Mouse (Mus musculus) erythroid progenitor cell, adult 5-6 weeks (primary cell): ENCODE results near the gene Msi2. TPM values are rescaled to one million over a fixed set of nuclear protein-coding genes. Genes with fewer than 3 reads are reported as not detected.

ENCODE experiments used
- ATAC-seq: replicated peaks from 2 replicates; pipeline ENCODE4 v1.8.0; 2016; ENCODE audit warnings: moderate number of reproducible peaks, mild to moderate bottlenecking, moderate TSS enrichment, inconsistent platforms; ENCODE audit not compliant: poor library complexity, low FRiP score, severe bottlenecking
- total RNA-seq, 2 experiments: library from RNA; stranded (forward) in 1 of 2; stranded (reverse) in 1 of 2; fragments of 150-400 nt in 1 of 2; fragments of 186-747, 209-891 nt in 1 of 2; gene quantifications; 2 replicates each; pipeline versions ENCODE4 v1.2.3 to v1.2.4; 2015 to 2017; ENCODE audit warnings: low replicate concordance in 2 of 2

Msi2 gene
- total RNA-seq, 2 experiments from 2014 or later: 8.4 to 44.6 TPM

DNA sequence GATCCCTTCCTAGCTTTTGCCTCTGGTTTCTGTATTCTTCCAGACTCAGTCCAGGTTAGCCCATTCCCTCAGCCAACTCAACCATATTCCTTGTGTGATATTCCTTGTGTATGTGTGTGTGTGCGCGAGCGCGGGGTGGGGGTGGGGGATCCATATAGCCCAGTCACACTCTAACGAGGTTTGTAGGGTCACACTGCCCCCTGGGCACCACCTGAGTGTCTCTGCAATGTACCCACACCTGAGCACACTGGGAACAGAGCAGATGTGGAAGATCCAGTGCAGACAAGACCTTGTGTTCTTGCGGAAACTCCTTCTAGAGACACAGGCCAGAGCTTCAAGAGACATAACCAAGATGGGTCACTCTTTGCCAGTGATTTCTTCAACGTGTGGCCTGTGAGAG is 72.5 kb downstream of the Msi2 start:
- ATAC-seq: no peak

DNA sequence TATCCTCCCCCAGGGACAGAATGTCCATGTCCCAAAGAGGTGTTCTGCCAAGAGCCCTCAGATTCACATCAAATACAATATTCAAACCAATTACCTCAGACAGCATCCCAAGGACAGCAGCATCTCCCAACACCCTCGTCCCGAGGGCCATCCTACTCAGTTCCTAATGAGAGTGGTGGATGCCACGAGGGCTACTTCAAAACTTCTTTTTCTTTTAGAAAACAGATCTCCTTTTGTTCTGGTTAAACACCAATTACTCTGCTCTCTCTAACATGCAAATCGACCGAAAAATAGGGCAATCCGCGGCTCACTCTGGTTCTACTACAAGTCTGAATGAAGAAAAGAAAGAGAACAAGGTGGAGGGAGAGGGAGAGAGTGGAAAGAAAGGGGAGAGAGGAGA is 73.6 kb downstream of the Msi2 start:
- no peak for ATAC-seq

DNA sequence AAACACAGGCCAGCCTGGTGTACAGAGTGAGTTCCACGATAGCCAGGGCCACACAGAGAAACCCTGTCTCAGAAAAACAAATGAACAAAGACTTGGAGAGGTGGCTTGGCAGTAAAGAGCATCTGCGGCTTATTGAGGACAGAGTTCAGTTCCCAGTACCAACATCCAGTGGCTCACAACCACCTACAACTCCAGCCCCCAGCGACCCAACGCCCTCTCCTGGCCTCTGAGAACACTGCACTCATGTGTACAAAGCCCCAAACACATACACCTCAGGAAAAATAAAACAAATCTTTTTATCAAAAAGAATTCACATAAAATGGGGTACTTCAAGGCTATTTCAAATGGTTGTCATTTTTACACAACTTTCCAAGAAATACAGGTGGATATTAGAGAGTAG is 78.5 kb downstream of the Msi2 start:
- ATAC-seq: no peak

DNA sequence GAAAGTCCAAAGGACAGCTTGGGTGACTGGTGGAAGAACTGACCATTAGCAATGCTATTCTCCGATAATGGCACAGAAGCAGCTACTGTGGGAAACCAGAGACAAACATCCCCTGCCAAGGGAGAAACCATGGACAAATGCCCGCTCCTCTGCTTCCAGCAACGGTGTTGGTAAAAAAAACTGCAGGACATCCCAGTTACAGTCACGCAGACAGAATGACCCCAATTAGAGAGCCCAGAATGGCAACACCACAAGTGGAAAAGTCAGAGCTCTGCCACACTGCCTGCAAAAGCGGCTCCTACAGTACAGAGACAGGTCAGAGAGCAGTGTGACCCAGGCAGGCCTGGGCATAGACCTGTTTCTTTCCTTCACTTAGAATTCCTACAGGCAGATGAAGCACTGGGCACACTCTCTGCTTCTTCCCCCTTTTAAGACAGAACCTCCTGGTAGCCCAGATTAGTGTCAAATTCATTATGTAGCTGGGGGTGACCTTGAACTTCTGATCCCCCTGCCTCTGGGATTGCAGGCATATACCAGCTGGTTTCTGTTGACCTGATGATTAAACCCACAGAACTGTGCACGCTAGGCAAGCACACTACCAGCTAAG is 79.3 kb downstream of the Msi2 start:
- ATAC-seq: no peak

DNA sequence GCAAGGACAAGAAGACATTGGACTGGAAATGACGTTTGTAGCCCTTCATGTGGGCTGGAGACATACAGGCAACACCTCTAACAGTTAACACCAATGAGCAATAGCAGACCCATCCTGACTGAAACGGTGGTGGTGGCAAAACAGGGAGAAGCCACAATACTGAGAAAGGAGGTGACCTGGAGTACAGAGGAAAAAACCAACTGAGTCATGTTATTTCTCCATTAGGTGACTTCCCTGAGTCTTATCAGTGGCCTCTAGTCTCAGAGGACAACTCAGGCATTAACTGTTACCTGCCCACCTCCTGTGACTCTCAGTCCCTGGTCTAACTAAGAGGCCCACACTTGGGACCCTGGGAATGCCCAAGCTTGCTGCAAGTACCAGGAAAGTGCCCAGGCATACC is 80.1 kb downstream of the Msi2 start:
- no peak for ATAC-seq

DNA sequence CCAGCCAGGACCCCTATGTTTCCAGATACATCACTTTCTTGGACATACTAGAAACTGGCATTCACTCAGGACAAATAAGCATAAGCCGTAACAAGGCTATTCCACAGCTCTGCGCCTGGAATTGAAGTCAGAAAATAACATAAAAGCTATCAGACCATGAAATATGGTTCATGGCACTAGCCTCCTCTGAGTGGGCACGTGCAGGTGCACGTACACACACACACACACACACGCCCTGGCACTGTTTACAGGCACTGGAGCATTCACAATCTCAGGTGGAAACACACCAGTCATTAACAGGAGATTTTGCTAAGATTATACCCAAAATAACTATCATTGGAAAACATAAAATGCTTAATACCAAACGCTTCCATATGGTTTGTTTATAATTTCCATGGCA is 81.4 kb downstream of the Msi2 start:
- ATAC-seq: no peak

DNA sequence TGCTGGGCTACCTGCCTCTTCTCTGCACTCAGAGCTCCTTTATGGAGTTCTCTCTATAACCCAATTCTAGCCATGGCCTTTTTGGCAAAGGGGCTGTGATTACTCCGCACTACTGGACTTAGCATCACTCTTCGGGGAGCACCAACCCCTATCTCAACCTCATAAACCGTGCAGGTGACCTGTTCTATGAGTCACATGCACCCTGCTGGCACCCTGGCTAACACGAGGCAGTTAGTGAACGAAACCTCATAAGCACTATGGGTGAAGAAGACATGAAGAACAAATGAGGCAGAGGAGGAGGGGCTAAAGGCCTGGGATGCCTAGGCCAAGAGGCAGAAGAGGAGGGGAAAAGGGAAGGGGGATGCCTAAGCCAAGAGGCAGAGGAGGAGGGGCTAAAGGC is 82.0 kb downstream of the Msi2 start:
- ATAC-seq: no peak

DNA sequence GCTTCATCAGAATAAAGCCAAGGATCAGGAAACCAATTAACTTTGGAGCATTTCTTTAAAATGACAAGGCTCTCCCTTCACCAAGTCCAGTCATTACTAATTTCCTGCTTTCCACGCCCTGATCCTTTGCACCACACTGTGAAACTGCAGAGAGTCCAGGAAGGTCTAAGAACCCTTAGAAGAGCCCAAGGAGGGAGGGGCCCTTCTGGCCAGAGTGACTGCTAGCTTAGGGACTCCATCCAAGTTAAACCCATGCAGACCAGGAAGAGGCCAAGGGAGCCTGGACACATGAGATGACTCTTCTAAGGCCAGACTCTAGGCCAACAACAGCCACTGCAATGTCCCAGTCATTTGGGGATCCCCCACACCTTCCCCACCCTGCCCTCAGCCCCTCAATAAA is 83.7 kb downstream of the Msi2 start:
- ATAC-seq: no peak

DNA sequence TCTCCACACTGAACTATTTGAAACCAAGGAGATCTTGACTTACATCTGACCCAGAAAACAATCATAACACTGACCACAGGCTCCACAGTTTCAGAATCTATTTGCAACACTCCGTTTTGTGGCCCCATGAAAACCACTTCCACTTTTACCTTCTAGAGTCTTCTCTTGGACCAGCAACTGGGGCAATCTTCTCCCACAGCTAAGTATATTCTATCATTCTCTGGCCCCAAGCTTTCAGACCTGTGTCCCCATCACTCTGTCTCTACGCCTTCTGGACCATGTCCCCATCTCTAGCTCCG is 86.4 kb downstream of the Msi2 start:
- ATAC-seq: no peak

DNA sequence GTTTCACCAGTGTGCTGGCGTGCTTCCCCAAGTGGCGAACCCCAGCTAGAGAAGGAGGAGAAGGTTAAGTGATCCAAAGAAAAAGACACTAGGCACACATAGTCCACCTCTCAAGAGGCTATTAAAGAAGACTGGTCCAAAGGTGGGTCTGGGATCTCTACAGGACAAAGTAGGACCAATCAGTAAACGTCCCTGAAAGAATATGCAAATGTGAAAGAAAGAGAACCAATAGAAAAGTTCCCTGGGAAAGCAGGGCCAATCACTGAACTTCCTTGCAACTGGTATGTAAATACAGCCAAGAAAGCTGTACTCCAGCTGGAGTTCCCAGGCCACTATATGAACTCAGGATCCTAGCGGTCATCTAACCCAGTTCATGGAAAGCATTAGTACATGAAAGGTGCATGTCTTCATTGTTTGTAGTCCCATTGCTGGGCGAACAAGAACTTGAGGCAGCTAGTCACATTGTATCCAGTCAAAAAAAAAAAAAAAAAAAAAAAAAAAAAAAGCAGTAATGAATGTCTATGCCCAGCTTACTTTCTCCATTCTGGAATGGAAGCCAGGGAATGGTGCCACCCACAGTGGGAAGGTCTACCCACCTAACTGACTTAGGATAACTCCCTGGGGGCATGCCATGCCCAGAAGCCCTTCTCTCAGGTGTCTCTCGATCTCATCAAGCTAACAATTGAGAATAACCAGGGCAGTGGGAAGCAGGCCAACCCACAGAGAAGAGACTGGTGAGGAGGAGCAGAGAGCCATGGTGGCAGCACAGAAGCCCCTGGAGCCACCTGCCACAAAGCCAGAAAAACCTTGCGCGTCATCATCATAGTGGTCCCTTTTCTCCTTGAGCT is 87.0 kb downstream of the Msi2 start:
- no peak for ATAC-seq

DNA sequence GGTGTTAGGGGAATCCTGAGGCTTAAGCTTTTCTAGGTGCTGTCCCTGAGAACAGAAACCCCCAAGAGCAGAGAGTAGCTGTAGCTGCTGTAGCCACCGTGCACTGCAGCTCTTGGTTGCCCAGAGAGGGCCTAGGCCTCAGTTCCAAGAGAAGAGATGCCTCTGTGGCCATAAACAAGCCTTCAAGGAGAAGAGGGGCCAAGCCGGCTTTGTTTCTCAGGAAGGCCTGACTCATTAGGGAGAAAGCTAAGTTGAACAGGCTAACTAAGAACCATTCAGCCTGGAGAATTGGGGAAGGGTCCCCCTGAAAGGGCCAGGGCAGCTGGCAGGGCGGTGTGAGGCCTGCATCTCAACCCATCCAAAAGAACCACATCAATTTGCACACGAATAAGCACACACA is 88.7 kb downstream of the Msi2 start:
- ATAC-seq: no peak

DNA sequence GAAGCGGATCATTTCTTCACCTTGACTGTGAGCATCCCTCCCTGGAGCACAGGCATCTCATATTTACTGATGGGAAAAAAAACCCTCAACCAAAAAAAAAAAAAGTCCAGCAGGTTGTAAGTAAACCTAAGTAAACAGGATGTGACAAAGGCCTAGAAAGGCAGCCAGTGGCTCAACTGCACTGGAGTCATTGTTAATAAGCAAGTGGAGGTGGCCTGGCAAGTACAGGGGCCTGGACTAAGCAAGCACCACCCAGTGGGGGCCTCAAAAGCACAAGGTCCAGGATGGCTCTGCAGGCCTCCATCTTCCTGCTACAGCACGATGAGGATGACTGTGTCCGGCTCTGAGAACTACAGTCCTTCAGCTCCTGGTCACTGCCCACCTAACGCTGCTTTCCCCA is 89.1 kb downstream of the Msi2 start:
- ATAC-seq: no peak

DNA sequence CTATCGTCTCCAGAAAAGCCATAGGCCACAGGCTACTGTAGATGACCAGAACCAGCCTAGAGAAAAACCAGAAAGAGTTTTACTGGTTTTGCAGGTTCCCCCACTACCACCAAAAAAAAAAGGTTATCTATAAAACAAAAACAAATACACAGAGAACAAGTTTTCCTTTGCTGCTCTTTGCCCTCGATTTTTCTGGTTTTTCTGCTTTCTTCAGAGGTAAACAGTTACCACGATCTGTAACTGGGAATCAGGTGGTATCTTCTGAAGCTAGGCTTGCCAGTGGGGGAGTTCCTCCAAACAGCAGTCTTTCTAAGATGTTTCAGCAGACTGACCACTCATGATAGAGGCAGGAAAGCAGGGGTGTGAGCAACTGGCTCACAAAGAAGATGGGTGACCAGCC is 89.6 kb downstream of the Msi2 start:
- ATAC-seq: no peak

DNA sequence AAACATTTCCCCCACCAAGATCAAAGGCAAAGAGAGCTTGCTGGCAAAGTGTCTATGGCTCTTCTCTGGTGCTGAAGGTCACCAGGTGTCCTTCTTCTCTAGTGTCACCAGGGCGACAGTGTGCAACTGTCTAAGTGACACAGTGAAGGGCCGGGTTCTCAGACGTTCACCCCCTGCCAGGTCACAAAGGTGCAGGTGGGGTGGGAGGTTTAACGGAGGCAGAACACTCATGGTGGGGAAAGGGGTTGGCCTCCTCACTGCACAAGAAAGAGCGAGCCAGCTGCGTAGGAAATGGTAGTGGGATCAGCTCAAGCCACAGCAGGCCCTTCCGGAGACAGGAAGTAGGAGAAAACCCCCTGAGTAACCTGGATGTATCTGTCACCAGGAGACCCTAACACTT is 91.0 kb downstream of the Msi2 start:
- ATAC-seq: no peak

DNA sequence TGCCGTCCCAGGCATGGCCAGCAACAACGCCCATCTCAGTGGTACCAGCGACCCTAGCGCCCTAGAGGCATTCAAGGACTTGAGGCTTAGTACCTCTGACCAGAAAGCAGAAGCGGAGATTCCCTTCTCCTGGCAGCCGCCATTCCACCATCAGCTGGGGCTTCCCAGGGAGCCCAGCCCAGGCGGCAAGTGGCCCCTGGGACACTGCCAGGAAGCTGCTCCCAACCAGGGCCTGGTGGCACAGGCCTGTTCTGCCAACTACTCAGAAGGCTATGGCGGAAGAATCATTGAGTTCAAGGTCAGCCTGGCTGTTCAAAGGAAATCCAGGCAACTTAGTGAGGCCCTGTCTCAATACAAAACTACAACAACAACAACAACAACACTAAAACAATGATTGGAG is 91.7 kb downstream of the Msi2 start:
- no peak for ATAC-seq

DNA sequence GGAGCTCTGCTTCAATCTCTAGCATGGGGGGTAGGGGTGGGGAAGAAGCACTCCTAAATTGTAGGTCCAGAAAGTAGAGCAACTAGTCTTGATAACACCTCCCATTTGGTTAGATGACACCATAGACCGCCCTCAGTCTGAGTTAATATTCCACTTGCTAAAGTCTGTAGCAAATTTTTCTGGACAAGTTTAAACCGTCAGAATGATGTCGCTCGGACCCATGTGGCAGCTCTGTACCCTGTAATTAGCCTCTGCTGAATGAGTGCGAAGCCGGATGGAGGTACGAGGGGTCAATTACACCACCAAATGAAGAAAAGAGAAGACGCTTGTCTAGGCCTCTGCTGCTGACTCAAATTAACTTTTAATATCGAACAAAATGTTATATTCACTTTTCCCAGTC is 92.3 kb downstream of the Msi2 start:
- ATAC-seq: no peak

DNA sequence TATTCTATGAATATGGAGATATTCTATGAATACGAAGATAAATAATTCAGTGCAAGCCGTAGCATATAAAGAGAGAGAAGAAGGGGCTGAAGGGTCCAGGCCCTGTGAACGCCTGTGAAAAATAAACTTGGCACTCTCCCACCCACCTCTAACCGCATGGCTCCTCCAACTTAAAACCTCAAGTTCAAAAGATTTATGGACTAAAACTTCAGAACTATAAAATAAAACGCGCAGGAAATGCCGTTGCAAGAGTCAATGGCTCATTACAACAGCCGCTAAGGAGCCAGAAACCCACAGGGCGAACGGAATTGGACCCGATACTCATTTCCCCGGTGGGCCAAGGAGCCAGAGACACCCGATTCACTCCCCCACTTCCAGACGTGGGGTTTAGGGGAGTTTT is 93.2 kb downstream of the Msi2 start:
- ATAC-seq: no peak

DNA sequence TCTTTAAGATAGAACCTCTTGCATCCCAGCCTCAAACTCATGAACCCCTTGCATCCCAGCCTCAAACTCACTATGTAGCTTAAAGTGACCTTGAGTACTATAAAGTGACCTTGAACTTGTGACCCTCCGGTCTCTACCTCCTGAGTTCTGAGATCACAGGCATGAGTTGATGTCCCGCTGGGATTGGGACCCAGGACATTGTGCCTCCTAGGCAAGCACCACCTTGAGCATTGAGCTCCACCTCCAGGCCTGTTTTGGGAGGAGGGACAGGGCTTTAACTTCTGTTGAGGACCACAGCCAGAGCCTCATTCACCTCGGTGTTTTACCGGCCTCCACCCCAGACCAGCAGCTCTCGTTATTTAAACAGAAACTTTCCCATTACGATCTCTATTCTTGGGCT is 93.7 kb downstream of the Msi2 start:
- no peak for ATAC-seq

DNA sequence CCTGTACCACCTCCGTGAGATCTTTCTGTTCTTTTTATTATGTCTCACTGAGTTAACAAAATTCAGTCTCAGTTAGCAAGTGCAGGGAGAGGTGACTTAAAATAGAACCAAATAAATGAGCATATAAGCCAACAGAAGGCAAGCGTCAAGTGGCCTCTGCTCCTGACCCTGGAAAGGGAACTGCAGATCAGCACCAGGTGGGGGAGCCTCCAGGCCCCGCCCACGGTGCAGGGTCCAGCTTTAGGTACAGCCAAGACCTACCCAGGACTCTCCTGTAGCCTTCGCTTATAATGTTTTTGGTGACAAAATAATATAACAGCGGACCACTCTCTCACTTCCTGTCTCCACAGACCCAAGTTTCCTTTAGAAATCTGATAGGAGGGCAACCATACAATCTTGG is 94.6 kb downstream of the Msi2 start:
- no peak for ATAC-seq

DNA sequence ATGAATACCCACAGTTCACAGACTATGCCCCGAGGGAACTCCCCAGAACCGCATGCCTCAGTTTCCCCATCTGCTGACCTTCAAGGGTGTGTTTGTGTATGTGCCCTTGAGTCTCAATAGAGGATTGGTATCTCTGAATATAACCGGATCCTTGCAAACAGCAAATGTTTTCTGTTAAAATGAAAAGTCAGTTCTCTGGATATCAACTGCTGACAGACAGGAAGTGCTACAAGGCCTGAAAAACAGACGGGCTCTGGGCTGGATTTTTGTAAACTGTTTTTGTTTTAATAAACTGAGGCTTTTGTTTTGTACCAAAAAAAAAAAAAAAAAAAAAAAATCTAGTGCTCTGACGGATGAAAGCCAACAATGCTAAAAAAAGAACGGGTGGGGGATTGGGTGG is 95.8 kb downstream of the Msi2 start:
- no peak for ATAC-seq

DNA sequence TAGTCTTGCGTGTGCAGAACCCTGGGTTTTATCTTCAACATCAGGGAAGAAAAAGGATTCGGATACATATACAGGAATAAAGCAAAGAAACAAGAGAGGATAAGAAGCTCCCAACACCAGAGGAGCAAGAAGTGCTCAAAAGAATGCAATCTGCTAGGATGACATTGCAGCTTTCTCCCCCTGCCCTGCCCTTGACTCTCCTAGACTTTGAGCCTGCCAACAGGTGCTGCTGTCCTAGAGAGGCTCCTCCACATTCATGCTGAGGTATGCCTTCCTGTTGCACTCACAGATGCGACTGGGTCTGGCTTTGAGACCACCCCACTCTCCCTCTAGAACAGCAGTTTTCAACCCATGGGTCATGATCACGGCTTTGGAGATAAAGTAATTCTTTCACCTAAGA is 96.5 kb downstream of the Msi2 start:
- no peak for ATAC-seq
